Mouse (Mus musculus) stomach, postnatal 0 days (tissue): ENCODE measurements around the gene Opn4. TPM values are rescaled to one million over a fixed set of nuclear protein-coding genes. Genes with fewer than 3 reads are reported as not detected.

ENCODE experiments used
- ATAC-seq: fragments of 200-750 bp; cut with Nextera tagmentation; 2 replicates; pipeline ENCODE4 v1.8.0; 2017; ENCODE audit not compliant: low FRiP score, low TSS enrichment
- DNase-seq: peaks from one replicate; pipeline ENCODE4 v3.0.0-alpha.2; 2016; ENCODE audit warnings: low spot score
- H3K27ac ChIP-seq: fragments of 300-500 bp; sonication (generic); replicated peaks from 2 replicates; pipeline ENCODE4 v1.5.1; 2014; ENCODE audit warnings: mild to moderate bottlenecking, control low read depth
- H3K27me3 ChIP-seq: fragments of 300-500 bp; sonication (generic); 2 replicates; pipeline ENCODE4 v1.6.1; 2014; ENCODE audit warnings: low read length; ENCODE audit not compliant: control insufficient read depth, insufficient read depth
- H3K36me3 ChIP-seq: fragments of 300-500 bp; sonication (generic); 2 replicates; pipeline ENCODE4 v1.6.1; 2014; ENCODE audit warnings: low read length, mixed read lengths; ENCODE audit not compliant: control insufficient read depth, insufficient read depth
- H3K4me1 ChIP-seq: fragments of 300-500 bp; sonication (generic); replicated peaks from 2 replicates; pipeline ENCODE4 v1.6.1; 2014; ENCODE audit warnings: antibody characterized with exemption; ENCODE audit not compliant: control insufficient read depth, insufficient read depth
- H3K4me2 ChIP-seq: fragments of 300-500 bp; sonication (generic); replicated peaks from 2 replicates; pipeline ENCODE4 v1.6.1; 2014; ENCODE audit warnings: low read depth, mild to moderate bottlenecking, control low read depth, moderate library complexity
- H3K4me3 ChIP-seq: fragments of 300-500 bp; sonication (generic); 2 replicates; pipeline ENCODE4 v1.5.1; 2014; ENCODE audit warnings: low read depth, low read length, control low read depth
- H3K9ac ChIP-seq: fragments of 300-500 bp; sonication (generic); 2 replicates; pipeline ENCODE4 v1.6.1; 2014; ENCODE audit warnings: mild to moderate bottlenecking, low read length, control low read depth, mixed read lengths
- H3K9me3 ChIP-seq: fragments of 300-500 bp; sonication (generic); 2 replicates; pipeline ENCODE4 v1.6.1; 2016; ENCODE audit warnings: low read length; ENCODE audit not compliant: control insufficient read depth
- CTCF ChIP-seq: IDR thresholded peaks from 2 replicates; pipeline ENCODE4 v1.5.1; 2016; ENCODE audit warnings: antibody characterized with exemption, low read depth, mild to moderate bottlenecking, moderate library complexity
- EP300 ChIP-seq: optimal IDR thresholded peaks from 2 replicates; pipeline ENCODE3; 2016; ENCODE audit warnings: antibody characterized with exemption
- WGBS: fragments of 180-500 bp; shearing (Covaris S2); extraction: QIAGEN DNeasy Blood & Tissue Kit; methylation state at CpG from one replicate; pipeline ENCODE4 v1.1.7; 2014; 5-methylcytosine and 5-hydroxymethylcytosine counted together
- polyA plus RNA-seq: library from polyadenylated mRNA; unstranded; fragments of >200 nt; fragmentation: Nextera tagmentation; extraction: Ambion mirVana; gene quantifications from 2 replicates; pipeline ENCODE4 v1.2.1, GENCODE M21; 2015

Opn4 gene
- polyA plus RNA-seq, 1 experiment from 2014 or later: not detected

DNA sequence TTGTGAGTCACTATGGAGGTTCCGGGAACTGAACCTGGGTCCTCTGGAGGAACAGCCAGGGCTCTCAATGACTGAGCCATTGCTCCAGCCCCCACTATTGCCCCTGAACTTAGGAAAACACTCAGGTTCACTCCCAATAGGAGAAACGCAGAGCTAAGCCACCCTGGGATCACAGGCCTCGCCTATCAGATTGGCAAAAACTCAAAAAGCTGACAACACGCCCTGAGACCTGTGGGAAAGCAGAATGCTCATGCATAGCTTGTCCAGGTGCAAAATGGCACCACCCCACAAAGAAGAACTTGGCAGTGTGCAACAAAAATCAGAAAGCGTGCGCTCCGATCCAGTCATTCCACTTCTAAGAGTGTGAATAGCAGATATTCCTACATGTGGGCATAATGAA is 26.9 kb upstream of the Opn4 start:
- Histone ChIP-seq H3K4me2 (no peak overlapping the region), H3K9ac (no peak overlapping the region), H3K27ac (no peak overlapping the region), H3K4me1 (no peaks in the 10 kb centered on the region), H3K36me3 (no peaks in the 10 kb centered on the region), H3K27me3 (no peaks in the 10 kb centered on the region), H3K9me3 (no peaks in the 10 kb centered on the region), H3K4me3 (no peak overlapping the region)
- ATAC-seq: peak; percentile 69
- no peak for TF ChIP-seq CTCF
- no peak for TF ChIP-seq EP300
- WGBS: 55% methylated on average over 7 of the region's 7 CpGs
- peak; percentile 51 for DNase-seq

GRCm38 (mm10) chr14:34623531-34624210 is 23.7 kb upstream of the Opn4 start:
- no peak for TF ChIP-seq CTCF
- no peak for TF ChIP-seq EP300
- Histone ChIP-seq H3K27me3 (no peaks in the 10 kb centered on the region), H3K4me2 (no peak overlapping the region), H3K36me3 (no peaks in the 10 kb centered on the region), H3K4me1 (no peaks in the 10 kb centered on the region), H3K9ac (no peak overlapping the region), H3K9me3 (no peaks in the 10 kb centered on the region), H3K27ac (no peak overlapping the region), H3K4me3 (no peak overlapping the region)
- 66% methylated on average over 16 of the region's 16 CpGs for WGBS
- ATAC-seq (no peak), DNase-seq (no peak)

GRCm38 (mm10) chr14:34623074-34623473 is 23.1 kb upstream of the Opn4 start:
- TF ChIP-seq EP300: no peak
- Histone ChIP-seq H3K9me3 (no peaks in the 10 kb centered on the region), H3K4me3 (no peak overlapping the region), H3K36me3 (no peaks in the 10 kb centered on the region), H3K9ac (no peak overlapping the region), H3K4me2 (no peak overlapping the region), H3K27me3 (no peaks in the 10 kb centered on the region), H3K27ac (no peak overlapping the region), H3K4me1 (no peaks in the 10 kb centered on the region)
- ATAC-seq: no peak
- no peak for DNase-seq
- WGBS: 73% methylated on average over 5 of the region's 5 CpGs

GRCm38 (mm10) chr14:34620611-34621376 is 20.9 kb upstream of the Opn4 start:
- H3K27ac ChIP-seq: no peak overlapping the region
- no peak overlapping the region for H3K4me2 ChIP-seq
- H3K36me3 ChIP-seq: no peaks in the 10 kb centered on the region
- ATAC-seq: no peak
- peak; percentile 60 for DNase-seq
- H3K27me3 ChIP-seq: no peaks in the 10 kb centered on the region
- no peak overlapping the region for H3K4me3 ChIP-seq
- no peaks in the 10 kb centered on the region for H3K9me3 ChIP-seq
- H3K4me1 ChIP-seq: no peaks in the 10 kb centered on the region
- TF ChIP-seq EP300 (no peak), CTCF (peak; percentile 77)
- WGBS: 37% methylated on average over 10 of the region's 10 CpGs
- H3K9ac ChIP-seq: no peak overlapping the region

DNA sequence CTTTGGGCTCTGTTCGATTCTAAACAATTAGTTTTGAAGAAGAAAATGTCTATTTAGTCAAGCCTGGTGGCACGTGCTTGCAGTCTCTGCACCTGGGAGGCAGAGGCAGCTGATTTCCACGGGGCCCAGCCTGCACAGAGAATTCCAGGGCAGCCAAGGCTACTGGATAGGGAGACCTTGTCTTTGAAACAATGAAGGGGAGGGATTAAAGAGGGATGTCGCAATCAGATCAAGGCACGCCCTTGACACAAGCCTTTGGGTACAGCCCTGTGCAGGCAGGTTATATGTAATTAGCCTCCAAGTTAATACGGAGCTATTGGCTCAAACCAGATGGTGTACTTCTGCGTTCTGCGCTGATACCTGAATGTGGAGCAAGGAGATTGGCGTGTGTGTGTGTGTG is 18.9 kb upstream of the Opn4 start:
- Histone ChIP-seq H3K36me3 (no peaks in the 10 kb centered on the region), H3K27ac (no peak overlapping the region; the same call in 1 of the 2 replicates), H3K27me3 (no peaks in the 10 kb centered on the region), H3K9me3 (no peaks in the 10 kb centered on the region), H3K4me3 (no peak overlapping the region), H3K4me2 (no peak overlapping the region; the same call in 1 of the 2 replicates), H3K4me1 (no peaks in the 10 kb centered on the region; the same call in 1 of the 2 replicates), H3K9ac (no peak overlapping the region)
- DNase-seq (peak; percentile 57), ATAC-seq (peak; percentile 72)
- TF ChIP-seq EP300: no peak
- WGBS: 32% methylated on average over 9 of the region's 9 CpGs

GRCm38 (mm10) chr14:34616821-34617220 is 16.9 kb upstream of the Opn4 start:
- no peak overlapping the region for H3K9ac ChIP-seq
- WGBS: 2% methylated on average over 8 of the region's 8 CpGs
- ATAC-seq: peak; percentile 65

More at GRCm38 (mm10) chr14:34616821-34617220, 16.9 kb upstream of the Opn4 start:
- peak; percentile 100 for TF ChIP-seq CTCF
- no peak for TF ChIP-seq EP300
- DNase-seq: peak; percentile 90
- no peaks in the 10 kb centered on the region; the same call in 1 of the 2 replicates for H3K4me1 ChIP-seq
- no peak overlapping the region for H3K4me3 ChIP-seq
- no peak overlapping the region for H3K4me2 ChIP-seq
- H3K9me3 ChIP-seq: no peaks in the 10 kb centered on the region
- H3K36me3 ChIP-seq: no peaks in the 10 kb centered on the region
- H3K27ac ChIP-seq: no peak overlapping the region
- no peaks in the 10 kb centered on the region for H3K27me3 ChIP-seq
